In genomic region chr5:125461868-125462445, GRCm38 (mm10) we compare ENCODE assay signal across 9 mouse cellular contexts. TPM values are rescaled to one million over a fixed set of nuclear protein-coding genes. Genes with fewer than 3 reads are reported as not detected.
DNase-seq lines count a peak whose midpoint lies in the region; ATAC-seq and TF ChIP-seq lines count a peak whose summit lies in the region.
"Had no signal": no experiment of that assay in that cellular context is flagged by ENCODE, and none has a peak within 500 bp of the region (broad histone marks: within the 10 kb centered on the region; RNA-seq: fewer than 3 reads in every experiment).

No protein-coding gene starts in this region.

- TF ChIP-seq CTCF in lung, adult 2 months (IDR thresholded peaks at IDR 0.05; ENCODE audit: insufficient read depth, low read length): peak; percentile 73
- peak; percentile 70; the same call in 1 of the 2 replicates for TF ChIP-seq CTCF in spleen, adult 2 months (IDR thresholded peaks at IDR 0.05; ENCODE audit: extremely low read depth, insufficient read depth, insufficient read length, insufficient replicate concordance)

- no peaks in the 10 kb centered on the region for H3K9me3 ChIP-seq in forebrain, embryonic 12.5 days
- H3K9me3 ChIP-seq: limb, embryonic 13.5 days had no signal

- no peak for TF ChIP-seq POLR2A in lung, adult 2 months (IDR thresholded peaks at IDR 0.05; ENCODE audit: borderline replicate concordance, extremely low read depth, low read depth, low read length)
- TF ChIP-seq POLR2A in spleen, adult 2 months (IDR thresholded peaks at IDR 0.05; ENCODE audit: low read depth, low read length): no peak

- no peak for ATAC-seq in forebrain, embryonic 12.5 days (ENCODE audit: low FRiP score)

- H3K4me1 ChIP-seq in lung, adult 2 months (ENCODE audit: control insufficient read depth, insufficient read depth, low read length): no peaks in the 10 kb centered on the region; the same call in 1 of the 2 replicates
- H3K4me1 ChIP-seq in spleen, adult 2 months (ENCODE audit: control insufficient read depth, insufficient read depth, insufficient read length): peaks cover 3% of the 10 kb centered on the region; the same call in 1 of the 2 replicates
- peaks cover 4% of the 10 kb centered on the region for H3K4me1 ChIP-seq in forebrain, embryonic 12.5 days

- H3K4me3 ChIP-seq in lung, adult 2 months (replicated peaks; ENCODE audit: extremely low read depth, low read depth, low read length): no peak overlapping the region
- H3K4me3 ChIP-seq in spleen, adult 2 months (ENCODE audit: extremely low read depth, insufficient read depth, insufficient read length): no peak overlapping the region
- no peak overlapping the region for H3K4me3 ChIP-seq in forebrain, embryonic 12.5 days (replicated peaks)
- H3K4me3 ChIP-seq: limb, embryonic 13.5 days had no signal

- no peak overlapping the region for H3K9ac ChIP-seq in forebrain, embryonic 12.5 days
- H3K9ac ChIP-seq: limb, embryonic 13.5 days had no signal

- H3K4me2 ChIP-seq in forebrain, embryonic 12.5 days: no peak overlapping the region
- H3K4me2 ChIP-seq: limb, embryonic 13.5 days had no signal

- no peak overlapping the region for H3K27ac ChIP-seq in spleen, adult 2 months (ENCODE audit: insufficient read depth, low read length)
- H3K27ac ChIP-seq in forebrain, embryonic 12.5 days: no peak overlapping the region
- H3K27ac ChIP-seq: limb, embryonic 13.5 days had no signal

- H3K36me3 ChIP-seq in spleen, adult 2 months (ENCODE audit: control insufficient read depth, insufficient read depth, low read length): no peaks in the 10 kb centered on the region
- no peaks in the 10 kb centered on the region; the same call in 1 of the 2 replicates for H3K36me3 ChIP-seq in forebrain, embryonic 12.5 days (replicated peaks)

- WGBS in lung, adult 2 months: 31% methylated on average over 10 of the region's 10 CpGs
- 19% methylated on average over 10 of the region's 10 CpGs for WGBS in spleen, adult 2 months
- 66% methylated on average over 10 of the region's 10 CpGs for WGBS in forebrain, embryonic 12.5 days

- no peaks in the 10 kb centered on the region for H3K27me3 ChIP-seq in spleen, adult 2 months (ENCODE audit: control insufficient read depth, insufficient read depth, low read length)
- H3K27me3 ChIP-seq in forebrain, embryonic 12.5 days: no peaks in the 10 kb centered on the region
- H3K27me3 ChIP-seq: limb, embryonic 13.5 days had no signal

- peak; percentile 51 for DNase-seq in cerebellum, adult 8-10 months
- DNase-seq in cerebellum, adult 9-11 months: no peak
- peak; percentile 36 for DNase-seq in right cerebral cortex, adult 18-20 months
- DNase-seq in right cerebral cortex, postnatal 36 days (ENCODE audit: low spot score in 2 of 2): no peak
- peak; percentile 68 to 73 for DNase-seq in heart, postnatal 10 days
- peak; percentile 44 for DNase-seq in lung, adult 2 months
- DNase-seq in spleen, adult 2 months (ENCODE audit: low read depth in 1 of 2, low spot score in 2 of 2): peak in 1 of 2 experiments; percentile 66

- intact Hi-C loops in heart, postnatal 10 days (cut with DNase I): loop anchor here (2.0 kb wide), 1 partner anchor 49 kb away; no protein-coding TSS in a partner anchor

RNA-seq across cellular contexts. Expression of gene Aacs, which starts 13.7 kb away (rescaled TPM):
- total RNA-seq in heart, postnatal 10 days (2021): 1 to 10 TPM; 4.8 to 5.0 TPM
- polyA plus RNA-seq in lung, adult 2 months (2012; rRNA removed): 53.0 and 58.6 TPM in 2 replicates
- 23.4 and 27.1 TPM in 2 replicates for polyA plus RNA-seq in spleen, adult 2 months (2012; rRNA removed)
- 54.8 and 62.3 TPM in 2 replicates for polyA plus RNA-seq in forebrain, embryonic 12.5 days (2016; fragmentation: Nextera tagmentation; extraction: Ambion mirVana)

RNA-seq across cellular contexts. Expression of gene Bri3bp, which starts 20.6 kb away (rescaled TPM):
- total RNA-seq in heart, postnatal 10 days (2021): 10 to 100 TPM; 56.4 to 62.5 TPM
- polyA plus RNA-seq in lung, adult 2 months (2012; rRNA removed): 5.0 and 8.2 TPM in 2 replicates
- 21.2 and 21.5 TPM in 2 replicates for polyA plus RNA-seq in spleen, adult 2 months (2012; rRNA removed)
- polyA plus RNA-seq in forebrain, embryonic 12.5 days (2016; fragmentation: Nextera tagmentation; extraction: Ambion mirVana): 37.4 and 43.0 TPM in 2 replicates

RNA-seq across cellular contexts. Expression of gene Dhx37, which starts 28.0 kb away (rescaled TPM):
- total RNA-seq in heart, postnatal 10 days (2021): 10 to 100 TPM; 13.2 to 14.7 TPM
- polyA plus RNA-seq in lung, adult 2 months (2012; rRNA removed): 11.1 and 13.4 TPM in 2 replicates
- 17.0 and 21.0 TPM in 2 replicates for polyA plus RNA-seq in spleen, adult 2 months (2012; rRNA removed)
- polyA plus RNA-seq in forebrain, embryonic 12.5 days (2016; fragmentation: Nextera tagmentation; extraction: Ambion mirVana): 16.5 and 17.1 TPM in 2 replicates

Comparison
In these comparisons a context has a peak if more than half of its experiments do, and no peak if none do; other contexts are left out.
1. DNase-seq: peak in cerebellum, adult 8-10 months (single experiment), right cerebral cortex, adult 18-20 months (single experiment), heart, postnatal 10 days (2 of 2) and lung, adult 2 months (single experiment); none in cerebellum, adult 9-11 months (single experiment) and right cerebral cortex, postnatal 36 days (0 of 2).